In the genomic region with DNA sequence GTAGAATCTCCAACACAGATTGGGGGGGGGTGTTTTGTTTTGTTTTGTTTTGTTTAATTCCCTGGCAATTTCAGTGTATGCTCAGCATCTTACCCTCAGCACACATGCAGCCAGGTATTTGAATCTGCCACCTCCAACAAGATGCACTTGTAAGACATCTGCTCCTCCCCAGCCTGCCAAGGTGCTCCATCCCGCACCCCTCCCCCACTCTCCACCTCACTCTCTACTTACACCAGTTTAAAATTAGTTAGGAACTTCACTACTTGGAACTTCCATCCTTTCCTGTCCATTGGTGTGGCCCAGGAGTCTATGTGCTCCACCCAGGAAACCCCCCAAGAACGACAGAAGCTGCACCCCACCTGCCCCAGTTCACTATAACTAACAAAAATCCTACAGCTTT, we compare ENCODE assay signal across 16 mouse cellular contexts. TPM values are rescaled to one million over a fixed set of nuclear protein-coding genes. Genes with fewer than 3 reads are reported as not detected.
DNase-seq lines count a peak whose midpoint lies in the region; ATAC-seq and TF ChIP-seq lines count a peak whose summit lies in the region.
"Had no signal": no experiment of that assay in that cellular context is flagged by ENCODE, and none has a peak within 500 bp of the region (broad histone marks: within the 10 kb centered on the region; RNA-seq: fewer than 3 reads in every experiment).

No protein-coding gene starts in this region.

- H3K36me3 ChIP-seq in heart, embryonic 10.5 days = no peaks in the 10 kb centered on the region
- no peaks in the 10 kb centered on the region for H3K36me3 ChIP-seq in liver, postnatal 0 days (replicated peaks; ENCODE audit: insufficient read depth, low read length)
- H3K36me3 ChIP-seq: embryonic facial prominence, embryonic 12.5 days; forebrain, embryonic 15.5 days; kidney, embryonic 15.5 days; midbrain, embryonic 13.5 days; stomach, embryonic 15.5 days had no signal

- no peak overlapping the region for H3K27ac ChIP-seq in heart, embryonic 10.5 days
- peak overlapping the region; percentile 74 for H3K27ac ChIP-seq in liver, postnatal 0 days (ENCODE audit: low read depth)
- H3K27ac ChIP-seq: embryonic facial prominence, embryonic 12.5 days; forebrain, embryonic 15.5 days; kidney, embryonic 15.5 days; midbrain, embryonic 13.5 days; stomach, embryonic 15.5 days had no signal

- H3K9ac ChIP-seq in liver, postnatal 0 days (replicated peaks) = 0 out of 2 replicates have a peak overlapping the region, but pooled peaks have one; percentile 21
- H3K9ac ChIP-seq: embryonic facial prominence, embryonic 12.5 days; forebrain, embryonic 15.5 days; kidney, embryonic 15.5 days; midbrain, embryonic 13.5 days; stomach, embryonic 15.5 days had no signal

- H3K4me1 ChIP-seq in heart, embryonic 10.5 days = no peaks in the 10 kb centered on the region
- H3K4me1 ChIP-seq in liver, postnatal 0 days (ENCODE audit: insufficient read depth) = peaks cover 11% of the 10 kb centered on the region; the same call in 1 of the 2 replicates
- H3K4me1 ChIP-seq: embryonic facial prominence, embryonic 12.5 days; forebrain, embryonic 15.5 days; midbrain, embryonic 13.5 days had no signal

- no peaks in the 10 kb centered on the region for H3K9me3 ChIP-seq in heart, embryonic 10.5 days
- no peaks in the 10 kb centered on the region for H3K9me3 ChIP-seq in liver, postnatal 0 days (ENCODE audit: low read length)
- H3K9me3 ChIP-seq: embryonic facial prominence, embryonic 12.5 days; forebrain, embryonic 15.5 days; kidney, embryonic 15.5 days; midbrain, embryonic 13.5 days; stomach, embryonic 15.5 days had no signal

- H3K4me3 ChIP-seq in heart, embryonic 10.5 days = no peak overlapping the region
- H3K4me3 ChIP-seq in liver, postnatal 0 days (ENCODE audit: low read depth, low read length) = peak overlapping the region; percentile 1; the same call in 1 of the 2 replicates
- H3K4me3 ChIP-seq: embryonic facial prominence, embryonic 12.5 days; forebrain, embryonic 15.5 days; kidney, embryonic 15.5 days; midbrain, embryonic 13.5 days; stomach, embryonic 15.5 days had no signal

- no peaks in the 10 kb centered on the region for H3K27me3 ChIP-seq in heart, embryonic 10.5 days (ENCODE audit: insufficient read depth, poor library complexity, severe bottlenecking)
- H3K27me3 ChIP-seq in liver, postnatal 0 days (ENCODE audit: insufficient read depth, low read length) = no peaks in the 10 kb centered on the region
- H3K27me3 ChIP-seq: embryonic facial prominence, embryonic 12.5 days; forebrain, embryonic 15.5 days; kidney, embryonic 15.5 days; midbrain, embryonic 13.5 days; stomach, embryonic 15.5 days had no signal

- peak overlapping the region; percentile 61 for H3K4me2 ChIP-seq in liver, postnatal 0 days (ENCODE audit: low read depth, low read length)
- H3K4me2 ChIP-seq: embryonic facial prominence, embryonic 12.5 days; forebrain, embryonic 15.5 days; kidney, embryonic 15.5 days; midbrain, embryonic 13.5 days had no signal

- ATAC-seq in liver, postnatal 0 days = no peak

- DNase-seq in heart, adult 11 months = peak; percentile 79
- no peak for DNase-seq in heart, embryonic 10.5 days (ENCODE audit: low spot score)
- peak; percentile 66 for DNase-seq in cerebellum, adult 11-12 months
- peak; percentile 51 to 75 for DNase-seq in cerebellum, postnatal 25 days
- DNase-seq in liver, postnatal 0 days = no peak
- no peak for DNase-seq in lung, postnatal 25 days (ENCODE audit: low spot score)
- DNase-seq in spleen, adult 18-20 months = no peak
- DNase-seq in heart, adult 9 months (ENCODE audit: low spot score in 2 of 2) = no peak
- DNase-seq: lung, adult 2 months; thymus, postnatal 14 days had no signal

- TF ChIP-seq EP300 in liver, postnatal 0 days (IDR thresholded peaks at IDR 0.05; ENCODE audit: low read depth) = no peak

- WGBS in heart, embryonic 10.5 days = 55% methylated on average over 2 of the region's 2 CpGs
- 48% methylated on average over 2 of the region's 2 CpGs for WGBS in liver, postnatal 0 days (ENCODE audit: insufficient replicate concordance)

- TF ChIP-seq CTCF in liver, postnatal 0 days (IDR thresholded peaks at IDR 0.05; ENCODE audit: low read depth) = no peak

RNA-seq across cellular contexts. Expression of a gene that starts 50.2 kb away (rescaled TPM):
- 0.18 and 0.59 TPM in 2 replicates for polyA plus RNA-seq in heart, embryonic 10.5 days (2016; fragmentation: Nextera tagmentation; extraction: Ambion mirVana)
- polyA plus RNA-seq in liver, postnatal 0 days (2015; fragmentation: Nextera tagmentation; extraction: Ambion mirVana) = 0.11 and 0.21 TPM in 2 replicates
- polyA plus RNA-seq: inflammation-experienced regulatory T-cells, adult 6 months had no signal

Comparison
In these comparisons a context has a peak if more than half of its experiments do, and no peak if none do; other contexts are left out.
1. DNase-seq: peak in heart, adult 11 months (single experiment), cerebellum, adult 11-12 months (single experiment) and cerebellum, postnatal 25 days (2 of 2); none in heart, embryonic 10.5 days (single experiment), liver, postnatal 0 days (single experiment), lung, postnatal 25 days (single experiment), spleen, adult 18-20 months (0 of 2) and heart, adult 9 months (0 of 2).